Mouse (Mus musculus) limb, embryonic 14.5 days (tissue): ENCODE results near the gene Pgbd5. TPM values are rescaled to one million over a fixed set of nuclear protein-coding genes. Genes with fewer than 3 reads are reported as not detected.

Experiments
- ATAC-seq: fragments of 200-750 bp; cut with Nextera tagmentation; 2 replicates; pipeline ENCODE4 v1.8.0; 2017; ENCODE audit warnings: low read depth, moderate number of reproducible peaks, moderate TSS enrichment; ENCODE audit not compliant: low FRiP score
- DNase-seq: peaks from one replicate; pipeline ENCODE4 v3.0.0-alpha.2; 2015; ENCODE audit warnings: low spot score
- H3K27ac ChIP-seq: fragments of 300-500 bp; sonication (generic); replicated peaks from 2 replicates; pipeline ENCODE4 v1.5.1; 2014; ENCODE audit warnings: low read depth, mild to moderate bottlenecking, low read length, moderate library complexity, mixed read lengths
- H3K27me3 ChIP-seq: fragments of 300-500 bp; sonication (generic); 2 replicates; pipeline ENCODE4 v1.6.1; 2014; ENCODE audit warnings: low read length, mixed read lengths; ENCODE audit not compliant: control insufficient read depth, insufficient read depth
- H3K36me3 ChIP-seq: fragments of 300-500 bp; sonication (generic); 2 replicates; pipeline ENCODE4 v1.6.1; 2014; ENCODE audit warnings: mild to moderate bottlenecking, low read length, moderate library complexity, mixed read lengths; ENCODE audit not compliant: control insufficient read depth, insufficient read depth
- H3K4me1 ChIP-seq: fragments of 300-500 bp; sonication (generic); 2 replicates; pipeline ENCODE4 v1.6.1; 2014; ENCODE audit warnings: antibody characterized with exemption, low read length, mixed read lengths; ENCODE audit not compliant: control insufficient read depth, insufficient read depth
- H3K4me2 ChIP-seq: fragments of 300-500 bp; sonication (generic); replicated peaks from 2 replicates; pipeline ENCODE4 v1.6.1; 2014; ENCODE audit warnings: low read depth, mild to moderate bottlenecking, low read length, moderate library complexity; ENCODE audit not compliant: severe bottlenecking
- H3K4me3 ChIP-seq: fragments of 300-500 bp; sonication (generic); replicated peaks from 2 replicates; pipeline ENCODE4 v1.5.1; 2014; ENCODE audit warnings: low read length
- H3K9ac ChIP-seq: fragments of 300-500 bp; sonication (generic); 2 replicates; pipeline ENCODE4 v1.6.1; 2014; ENCODE audit warnings: mild to moderate bottlenecking, low read depth, low read length, moderate library complexity; ENCODE audit not compliant: severe bottlenecking
- H3K9me3 ChIP-seq: fragments of 300-500 bp; sonication (generic); 2 replicates; pipeline ENCODE4 v1.6.1; 2016; ENCODE audit warnings: low read length; ENCODE audit not compliant: control insufficient read depth
- POLR2A ChIP-seq: fragments of 200-500 bp; IDR thresholded peaks from 2 replicates; pipeline ENCODE4 v1.8.0; 2012; ENCODE audit warnings: inconsistent platforms, mild to moderate bottlenecking, moderate library complexity, borderline replicate concordance; ENCODE audit not compliant: insufficient read depth, insufficient read length; ENCODE audit errors: extremely low read depth
- WGBS: fragments of 180-500 bp; shearing (Covaris S2); extraction: QIAGEN DNeasy Blood & Tissue Kit; methylation state at CpG from one replicate; pipeline ENCODE4 v1.1.7; 2014; 5-methylcytosine and 5-hydroxymethylcytosine counted together
- polyA plus RNA-seq, 2 experiments: library from polyadenylated mRNA; depleted of rRNA in 1 of 2; stranded (reverse) in 1 of 2; unstranded in 1 of 2; fragments of >200 nt; fragmentation: Nextera tagmentation in 1 of 2; extraction: Ambion mirVana in 1 of 2; gene quantifications; 2 replicates each; pipeline versions ENCODE4 v1.2.1 to v1.2.3; 2012 to 2014

Pgbd5 gene
- polyA plus RNA-seq, 2 experiments = 3.9 to 8.0 TPM

GRCm38 (mm10) chr8:124336302-124336701 lies 103.2 kb downstream of the Pgbd5 start:
- no peaks in the 10 kb centered on the region for H3K27me3 ChIP-seq
- H3K4me3 ChIP-seq = no peak overlapping the region
- H3K36me3 ChIP-seq = peaks cover 75% of the 10 kb centered on the region
- TF ChIP-seq POLR2A = no peak
- H3K4me1 ChIP-seq = no peaks in the 10 kb centered on the region
- 96% methylated on average over 13 of the region's 13 CpGs for WGBS
- DNase-seq (no peak), ATAC-seq (no peak)
- H3K27ac ChIP-seq = no peak overlapping the region
- no peak overlapping the region for H3K9ac ChIP-seq
- H3K4me2 ChIP-seq = no peak overlapping the region
- H3K9me3 ChIP-seq = no peaks in the 10 kb centered on the region

GRCm38 (mm10) chr8:124331706-124332105 lies 107.8 kb downstream of the Pgbd5 start:
- no peak for TF ChIP-seq POLR2A
- no peak overlapping the region for H3K4me2 ChIP-seq
- no peaks in the 10 kb centered on the region for H3K4me1 ChIP-seq
- WGBS = 83% methylated on average over 11 of the region's 11 CpGs
- ATAC-seq (no peak), DNase-seq (no peak)
- H3K36me3 ChIP-seq = peaks cover 66% of the 10 kb centered on the region
- H3K27me3 ChIP-seq = no peaks in the 10 kb centered on the region
- no peak overlapping the region for H3K27ac ChIP-seq
- no peak overlapping the region for H3K4me3 ChIP-seq
- H3K9me3 ChIP-seq = no peaks in the 10 kb centered on the region
- no peak overlapping the region for H3K9ac ChIP-seq

GRCm38 (mm10) chr8:124331094-124331493 lies 108.4 kb downstream of the Pgbd5 start:
- no peak overlapping the region for H3K27ac ChIP-seq
- DNase-seq = no peak
- no peak for ATAC-seq
- no peaks in the 10 kb centered on the region for H3K27me3 ChIP-seq
- H3K9me3 ChIP-seq = no peaks in the 10 kb centered on the region
- WGBS = 94% methylated on average over 3 of the region's 3 CpGs
- H3K36me3 ChIP-seq = peaks cover 66% of the 10 kb centered on the region
- H3K9ac ChIP-seq = no peak overlapping the region
- H3K4me3 ChIP-seq = no peak overlapping the region
- H3K4me2 ChIP-seq = no peak overlapping the region
- no peak for TF ChIP-seq POLR2A
- no peaks in the 10 kb centered on the region for H3K4me1 ChIP-seq

DNA sequence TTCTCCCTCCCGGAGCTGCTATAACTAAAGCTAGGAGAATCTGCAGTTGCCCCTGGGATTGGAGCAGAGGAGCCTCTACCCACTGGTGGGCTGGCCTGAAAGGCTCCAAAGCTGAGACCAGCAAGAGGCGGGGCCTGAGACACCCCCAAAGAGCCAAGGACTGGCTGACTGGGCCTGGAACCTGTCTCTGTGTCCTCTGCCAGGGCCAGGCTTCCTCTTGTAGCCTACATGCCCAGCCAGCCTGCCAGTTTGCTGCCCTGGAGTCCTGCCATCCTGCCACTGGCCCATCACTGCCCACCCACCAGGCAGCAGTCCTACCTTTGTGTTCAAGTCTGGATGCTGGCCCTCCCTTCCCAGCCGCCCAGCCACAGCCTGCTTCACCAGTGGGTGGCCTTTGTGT lies 109.0 kb downstream of the Pgbd5 start:
- WGBS = 78% methylated on average over 3 of the region's 3 CpGs
- no peak for TF ChIP-seq POLR2A
- H3K4me3 ChIP-seq = no peak overlapping the region
- DNase-seq = no peak
- H3K4me2 ChIP-seq = no peak overlapping the region
- no peak overlapping the region for H3K9ac ChIP-seq
- H3K9me3 ChIP-seq = no peaks in the 10 kb centered on the region
- ATAC-seq = no peak
- no peaks in the 10 kb centered on the region for H3K27me3 ChIP-seq
- no peaks in the 10 kb centered on the region for H3K4me1 ChIP-seq
- H3K36me3 ChIP-seq = peaks cover 68% of the 10 kb centered on the region
- no peak overlapping the region for H3K27ac ChIP-seq

DNA sequence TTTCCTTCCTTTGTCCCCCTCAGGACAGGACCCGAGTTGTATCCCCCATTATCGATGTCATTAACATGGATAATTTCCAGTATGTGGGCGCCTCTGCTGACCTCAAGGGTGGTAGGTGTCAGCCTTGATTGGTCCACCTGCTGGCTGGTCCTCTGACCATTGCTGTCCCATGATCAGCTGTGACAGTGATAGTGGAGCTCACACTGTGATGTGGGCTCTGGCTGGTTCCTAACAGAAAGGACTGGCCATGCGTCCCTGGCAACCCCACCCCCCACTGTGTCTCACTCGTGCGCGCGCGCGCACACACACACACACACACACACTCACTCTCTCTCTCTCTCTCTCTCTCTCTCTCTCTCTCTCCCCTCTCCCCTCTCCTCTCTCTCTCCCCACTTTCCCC lies 109.8 kb downstream of the Pgbd5 start:
- Histone ChIP-seq H3K27ac (no peak overlapping the region), H3K9ac (no peak overlapping the region), H3K4me2 (no peak overlapping the region), H3K4me3 (no peak overlapping the region), H3K36me3 (peaks cover 72% of the 10 kb centered on the region), H3K9me3 (no peaks in the 10 kb centered on the region), H3K27me3 (no peaks in the 10 kb centered on the region), H3K4me1 (no peaks in the 10 kb centered on the region)
- no peak for TF ChIP-seq POLR2A
- DNase-seq (no peak), ATAC-seq (no peak)
- WGBS = 61% methylated on average over 6 of the region's 10 CpGs

DNA sequence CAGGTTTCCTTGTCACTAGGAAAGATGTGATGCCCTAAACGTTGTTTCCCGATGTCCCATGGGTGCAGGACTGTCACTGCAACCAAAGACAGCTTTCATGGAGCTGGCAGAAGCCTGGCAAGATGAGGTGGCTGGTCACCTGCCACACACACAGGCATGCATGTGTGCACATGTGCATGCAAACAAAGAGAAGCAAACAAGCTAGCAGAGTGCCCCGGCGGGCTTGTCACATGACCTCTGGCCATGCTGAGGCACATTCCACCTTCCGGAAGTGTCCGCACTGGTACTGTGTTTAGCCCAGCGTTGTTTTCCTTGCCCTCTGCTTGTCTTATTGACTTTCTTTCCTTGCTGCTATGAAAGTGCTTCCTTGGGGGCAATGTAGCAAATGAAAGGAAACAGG lies 111.2 kb downstream of the Pgbd5 start:
- Histone ChIP-seq H3K4me1 (no peaks in the 10 kb centered on the region), H3K9ac (no peak overlapping the region), H3K27me3 (no peaks in the 10 kb centered on the region), H3K36me3 (peaks cover 77% of the 10 kb centered on the region), H3K9me3 (no peaks in the 10 kb centered on the region), H3K27ac (no peak overlapping the region), H3K4me3 (no peak overlapping the region), H3K4me2 (no peak overlapping the region)
- WGBS = 90% methylated on average over 7 of the region's 7 CpGs
- TF ChIP-seq POLR2A = no peak
- ATAC-seq (no peak), DNase-seq (no peak)
